Mouse (Mus musculus): Measurements from ENCODE around the gene Armc2. TPM values are rescaled to one million over a fixed set of nuclear protein-coding genes. Genes with fewer than 3 reads are reported as not detected.
A peak's percentile ranks its signal among the peaks of the same experiment; 100 is the strongest.

The Armc2 gene
- total RNA-seq, 2 experiments from 2014 or later: 12.6 to 14.1 TPM

GRCm38 (mm10) chr10:41990896-41991295 lies 27.3 kb downstream of the Armc2 start:
- intact Hi-C loops (cut with DNase I): no loop called here
- no peak for DNase-seq (ENCODE audit: extremely low spot score in 1 of 2, low spot score in 2 of 2)
- H3K4me3 ChIP-seq: no peak overlapping the region
- TF ChIP-seq CTCF (IDR thresholded peaks at IDR 0.05): no peak
- no peak overlapping the region for H3K27ac ChIP-seq

GRCm38 (mm10) chr10:41988930-41989329 lies 29.3 kb downstream of the Armc2 start:
- no peak for TF ChIP-seq CTCF (IDR thresholded peaks at IDR 0.05)
- no peak overlapping the region for H3K4me3 ChIP-seq
- H3K27ac ChIP-seq: no peak overlapping the region
- DNase-seq (ENCODE audit: extremely low spot score in 1 of 2, low spot score in 2 of 2): no peak
- intact Hi-C loops (cut with DNase I): loop anchor here (5.0 kb wide), 1 partner anchor 198 kb away; no protein-coding TSS in a partner anchor

GRCm38 (mm10) chr10:41986126-41986525 lies 32.1 kb downstream of the Armc2 start:
- no peak for DNase-seq (ENCODE audit: extremely low spot score in 1 of 2, low spot score in 2 of 2)
- TF ChIP-seq CTCF (IDR thresholded peaks at IDR 0.05): no peak
- Histone ChIP-seq H3K27ac (no peak overlapping the region), H3K4me3 (no peak overlapping the region)
- intact Hi-C loops (cut with DNase I): loop anchor here (5.0 kb wide), 1 partner anchor 201 kb away; no protein-coding TSS in a partner anchor

- intact Hi-C loops (cut with DNase I): loop anchor here (1.0 to 5.0 kb wide), 4 partner anchors 49 to 294 kb away; no protein-coding TSS in a partner anchor
- TF ChIP-seq CTCF (IDR thresholded peaks at IDR 0.05): no peak
- DNase-seq (ENCODE audit: extremely low spot score in 1 of 2, low spot score in 2 of 2): peak; percentile 43 to 45
- no peak overlapping the region for H3K4me3 ChIP-seq
- H3K27ac ChIP-seq: 0 out of 2 replicates have a peak overlapping the region, but pooled peaks have one; percentile 40
Measured at GRCm38 (mm10) chr10:41984221-41984620, 34.0 kb downstream of the Armc2 start.

GRCm38 (mm10) chr10:41982821-41983220 lies 35.4 kb downstream of the Armc2 start:
- Histone ChIP-seq H3K27ac (no peak overlapping the region), H3K4me3 (no peak overlapping the region)
- TF ChIP-seq CTCF (IDR thresholded peaks at IDR 0.05): no peak
- intact Hi-C loops (cut with DNase I): loop anchor here (5.0 kb wide), 1 partner anchor 151 kb away; no protein-coding TSS in a partner anchor
- no peak for DNase-seq (ENCODE audit: extremely low spot score in 1 of 2, low spot score in 2 of 2)

- TF ChIP-seq CTCF (IDR thresholded peaks at IDR 0.05): peak; percentile 76
- Histone ChIP-seq H3K4me3 (no peak overlapping the region), H3K27ac (no peak overlapping the region)
- peak; percentile 59 to 63 for DNase-seq (ENCODE audit: extremely low spot score in 1 of 2, low spot score in 2 of 2)
- intact Hi-C loops (cut with DNase I): loop anchor here (1.0 to 5.0 kb wide), 2 partner anchors 149 to 314 kb away; no protein-coding TSS in a partner anchor
Measured at GRCm38 (mm10) chr10:41980772-41981383, 37.4 kb downstream of the Armc2 start.

- H3K27ac ChIP-seq: no peak overlapping the region
- no peak overlapping the region for H3K4me3 ChIP-seq
- intact Hi-C loops (cut with DNase I): no loop called here
- TF ChIP-seq CTCF (IDR thresholded peaks at IDR 0.05): no peak
- no peak for DNase-seq (ENCODE audit: extremely low spot score in 1 of 2, low spot score in 2 of 2)
Measured at GRCm38 (mm10) chr10:41978403-41979234, 39.6 kb downstream of the Armc2 start.

GRCm38 (mm10) chr10:41972676-41973075 lies 45.6 kb downstream of the Armc2 start:
- TF ChIP-seq CTCF (IDR thresholded peaks at IDR 0.05): no peak
- H3K4me3 ChIP-seq: no peak overlapping the region
- DNase-seq (ENCODE audit: extremely low spot score in 1 of 2, low spot score in 2 of 2): no peak
- no peak overlapping the region for H3K27ac ChIP-seq
- intact Hi-C loops (cut with DNase I): no loop called here

GRCm38 (mm10) chr10:41967915-41968635 lies 50.2 kb downstream of the Armc2 start:
- DNase-seq (ENCODE audit: extremely low spot score in 1 of 2, low spot score in 2 of 2): no peak
- Histone ChIP-seq H3K27ac (no peak overlapping the region), H3K4me3 (no peak overlapping the region)
- TF ChIP-seq CTCF (IDR thresholded peaks at IDR 0.05): no peak
- intact Hi-C loops (cut with DNase I): no loop called here

GRCm38 (mm10) chr10:41962725-41963124 lies 55.5 kb downstream of the Armc2 start:
- Histone ChIP-seq H3K4me3 (no peak overlapping the region), H3K27ac (no peak overlapping the region)
- DNase-seq (ENCODE audit: extremely low spot score in 1 of 2, low spot score in 2 of 2): no peak
- intact Hi-C loops (cut with DNase I): no loop called here
- TF ChIP-seq CTCF (IDR thresholded peaks at IDR 0.05): no peak

- H3K27ac ChIP-seq: no peak overlapping the region
- no peak overlapping the region for H3K4me3 ChIP-seq
- peak; percentile 38 for TF ChIP-seq CTCF (IDR thresholded peaks at IDR 0.05)
- intact Hi-C loops (cut with DNase I): loop anchor here (2.0 kb wide), 1 partner anchor 129 kb away; no protein-coding TSS in a partner anchor
- no peak for DNase-seq (ENCODE audit: extremely low spot score in 1 of 2, low spot score in 2 of 2)
Measured at GRCm38 (mm10) chr10:41959808-41960207, 58.4 kb downstream of the Armc2 start.
